Mouse (Mus musculus): Measurements from ENCODE around the gene 4930469K13Rik. TPM values are rescaled to one million over a fixed set of nuclear protein-coding genes. Genes with fewer than 3 reads are reported as not detected.

The 4930469K13Rik gene
- polyA plus RNA-seq, 1 experiment from 2014 or later = not detected

GRCm38 (mm10) chr11:34112781-34113380 lies 14.5 kb upstream of the 4930469K13Rik start:
- no peaks in the 10 kb centered on the region for H3K27me3 ChIP-seq
- no peak overlapping the region for H3K4me3 ChIP-seq (replicated peaks)
- peak overlapping the region; percentile 67 for H3K27ac ChIP-seq
- H3K4me1 ChIP-seq (replicated peaks) = peaks cover 20% of the 10 kb centered on the region
- H3K4me2 ChIP-seq (replicated peaks) = no peak overlapping the region
- H3K9ac ChIP-seq (replicated peaks) = no peak overlapping the region
- H3K36me3 ChIP-seq = no peaks in the 10 kb centered on the region
- 21% methylated on average over 4 of the region's 4 CpGs for WGBS
- ATAC-seq = peak; percentile 94
- no peaks in the 10 kb centered on the region for H3K9me3 ChIP-seq

GRCm38 (mm10) chr11:34111940-34112339 lies 13.6 kb upstream of the 4930469K13Rik start:
- no peaks in the 10 kb centered on the region for H3K36me3 ChIP-seq
- H3K9ac ChIP-seq (replicated peaks) = no peak overlapping the region
- peaks cover 20% of the 10 kb centered on the region for H3K4me1 ChIP-seq (replicated peaks)
- H3K27me3 ChIP-seq = no peaks in the 10 kb centered on the region
- H3K4me3 ChIP-seq (replicated peaks) = no peak overlapping the region
- ATAC-seq = no peak
- no peak overlapping the region for H3K27ac ChIP-seq
- 60% methylated on average over 7 of the region's 7 CpGs for WGBS
- H3K4me2 ChIP-seq (replicated peaks) = no peak overlapping the region
- no peaks in the 10 kb centered on the region for H3K9me3 ChIP-seq

- Histone ChIP-seq H3K4me1 (replicated peaks) (peaks cover 28% of the 10 kb centered on the region), H3K9ac (replicated peaks) (no peak overlapping the region), H3K9me3 (no peaks in the 10 kb centered on the region), H3K36me3 (no peaks in the 10 kb centered on the region), H3K4me3 (replicated peaks) (no peak overlapping the region), H3K4me2 (replicated peaks) (no peak overlapping the region), H3K27me3 (no peaks in the 10 kb centered on the region), H3K27ac (no peak overlapping the region)
- ATAC-seq = no peak
- WGBS = 96% methylated on average over 1 of the region's 1 CpGs
Measured at GRCm38 (mm10) chr11:34109260-34109659, 10.9 kb upstream of the 4930469K13Rik start.

- 33% methylated on average over 1 of the region's 1 CpGs for WGBS
- no peaks in the 10 kb centered on the region for H3K27me3 ChIP-seq
- no peaks in the 10 kb centered on the region for H3K36me3 ChIP-seq
- no peak for ATAC-seq
- H3K4me1 ChIP-seq (replicated peaks) = peaks cover 8% of the 10 kb centered on the region; the same call in 1 of the 2 replicates
- H3K9ac ChIP-seq (replicated peaks) = no peak overlapping the region
- no peak overlapping the region for H3K27ac ChIP-seq
- no peak overlapping the region for H3K4me3 ChIP-seq (replicated peaks)
- no peak overlapping the region for H3K4me2 ChIP-seq (replicated peaks)
- H3K9me3 ChIP-seq = no peaks in the 10 kb centered on the region
Measured at GRCm38 (mm10) chr11:34104919-34105318, 6.6 kb upstream of the 4930469K13Rik start.

- H3K4me3 ChIP-seq (replicated peaks) = no peak overlapping the region
- peaks cover 8% of the 10 kb centered on the region; the same call in 1 of the 2 replicates for H3K4me1 ChIP-seq (replicated peaks)
- 86% methylated on average over 4 of the region's 4 CpGs for WGBS
- H3K36me3 ChIP-seq = no peaks in the 10 kb centered on the region
- no peaks in the 10 kb centered on the region for H3K9me3 ChIP-seq
- H3K27me3 ChIP-seq = no peaks in the 10 kb centered on the region
- H3K27ac ChIP-seq = no peak overlapping the region
- no peak for ATAC-seq
- no peak overlapping the region for H3K4me2 ChIP-seq (replicated peaks)
- no peak overlapping the region for H3K9ac ChIP-seq (replicated peaks)
Measured at GRCm38 (mm10) chr11:34101827-34102226, 3.5 kb upstream of the 4930469K13Rik start.

GRCm38 (mm10) chr11:34087064-34087463 lies 11.3 kb downstream of the 4930469K13Rik start:
- Histone ChIP-seq H3K4me3 (replicated peaks) (no peak overlapping the region), H3K9me3 (no peaks in the 10 kb centered on the region), H3K36me3 (no peaks in the 10 kb centered on the region), H3K4me1 (replicated peaks) (no peaks in the 10 kb centered on the region), H3K9ac (replicated peaks) (no peak overlapping the region), H3K27ac (no peak overlapping the region), H3K4me2 (replicated peaks) (no peak overlapping the region), H3K27me3 (no peaks in the 10 kb centered on the region)
- no peak for ATAC-seq
- WGBS = 80% methylated on average over 3 of the region's 3 CpGs

GRCm38 (mm10) chr11:34086164-34086751 lies 12.1 kb downstream of the 4930469K13Rik start:
- no peak overlapping the region for H3K4me3 ChIP-seq (replicated peaks)
- no peak for ATAC-seq
- WGBS = 84% methylated on average over 8 of the region's 8 CpGs
- no peak overlapping the region for H3K4me2 ChIP-seq (replicated peaks)
- no peaks in the 10 kb centered on the region for H3K4me1 ChIP-seq (replicated peaks)
- no peak overlapping the region for H3K27ac ChIP-seq
- H3K9ac ChIP-seq (replicated peaks) = no peak overlapping the region
- no peaks in the 10 kb centered on the region for H3K36me3 ChIP-seq
- no peaks in the 10 kb centered on the region for H3K9me3 ChIP-seq
- H3K27me3 ChIP-seq = no peaks in the 10 kb centered on the region

- H3K27me3 ChIP-seq = no peaks in the 10 kb centered on the region
- H3K36me3 ChIP-seq = no peaks in the 10 kb centered on the region
- H3K4me3 ChIP-seq (replicated peaks) = no peak overlapping the region
- 78% methylated on average over 2 of the region's 2 CpGs for WGBS
- no peak for ATAC-seq
- no peaks in the 10 kb centered on the region for H3K4me1 ChIP-seq (replicated peaks)
- no peak overlapping the region for H3K4me2 ChIP-seq (replicated peaks)
- no peaks in the 10 kb centered on the region for H3K9me3 ChIP-seq
- no peak overlapping the region for H3K27ac ChIP-seq
- no peak overlapping the region for H3K9ac ChIP-seq (replicated peaks)
Measured at GRCm38 (mm10) chr11:34084639-34085038, 13.7 kb downstream of the 4930469K13Rik start.

GRCm38 (mm10) chr11:34083795-34084194 lies 14.6 kb downstream of the 4930469K13Rik start:
- no peak for ATAC-seq

GRCm38 (mm10) chr11:34079542-34080464 lies 18.6 kb downstream of the 4930469K13Rik start:
- Histone ChIP-seq H3K4me1 (replicated peaks) (no peaks in the 10 kb centered on the region), H3K9me3 (no peaks in the 10 kb centered on the region), H3K4me2 (replicated peaks) (no peak overlapping the region), H3K9ac (replicated peaks) (no peak overlapping the region), H3K36me3 (no peaks in the 10 kb centered on the region), H3K27ac (no peak overlapping the region), H3K4me3 (replicated peaks) (no peak overlapping the region), H3K27me3 (no peaks in the 10 kb centered on the region)
- WGBS = 71% methylated on average over 6 of the region's 6 CpGs
- ATAC-seq = no peak

More at GRCm38 (mm10) chr11:34083795-34084194, 14.6 kb downstream of the 4930469K13Rik start:
- Histone ChIP-seq H3K36me3 (no peaks in the 10 kb centered on the region), H3K4me2 (replicated peaks) (no peak overlapping the region), H3K9ac (replicated peaks) (no peak overlapping the region), H3K4me1 (replicated peaks) (no peaks in the 10 kb centered on the region), H3K9me3 (no peaks in the 10 kb centered on the region), H3K27ac (no peak overlapping the region), H3K4me3 (replicated peaks) (no peak overlapping the region), H3K27me3 (no peaks in the 10 kb centered on the region)
- 91% methylated on average over 7 of the region's 7 CpGs for WGBS

- WGBS = 93% methylated on average over 7 of the region's 7 CpGs
- no peak overlapping the region for H3K9ac ChIP-seq (replicated peaks)
- no peak for ATAC-seq
Measured at GRCm38 (mm10) chr11:34078581-34078980, 19.8 kb downstream of the 4930469K13Rik start.

GRCm38 (mm10) chr11:34077870-34078269 lies 20.5 kb downstream of the 4930469K13Rik start:
- no peak overlapping the region for H3K9ac ChIP-seq (replicated peaks)
- no peak overlapping the region for H3K4me3 ChIP-seq (replicated peaks)
- no peak overlapping the region for H3K4me2 ChIP-seq (replicated peaks)
- no peaks in the 10 kb centered on the region for H3K4me1 ChIP-seq (replicated peaks)
- H3K36me3 ChIP-seq = no peaks in the 10 kb centered on the region
- H3K9me3 ChIP-seq = no peaks in the 10 kb centered on the region
- WGBS = 73% methylated on average over 2 of the region's 2 CpGs
- no peak overlapping the region for H3K27ac ChIP-seq
- ATAC-seq = no peak
- 0 out of 2 replicates have a peak, but pooled peaks cover 5% of the 10 kb centered on the region for H3K27me3 ChIP-seq

More at GRCm38 (mm10) chr11:34078581-34078980, 19.8 kb downstream of the 4930469K13Rik start:
- Histone ChIP-seq H3K4me3 (replicated peaks) (no peak overlapping the region), H3K27me3 (0 out of 2 replicates have a peak, but pooled peaks cover 5% of the 10 kb centered on the region), H3K36me3 (no peaks in the 10 kb centered on the region), H3K27ac (no peak overlapping the region), H3K4me2 (replicated peaks) (no peak overlapping the region), H3K9me3 (no peaks in the 10 kb centered on the region), H3K4me1 (replicated peaks) (no peaks in the 10 kb centered on the region)
